Mouse (Mus musculus): ENCODE data around the gene Zscan5b. TPM values are rescaled to one million over a fixed set of nuclear protein-coding genes. Genes with fewer than 3 reads are reported as not detected.
"Not testable (repeated sequence)": the region's sequence is repeated elsewhere in the genome, so short reads cannot be mapped to it uniquely, and the experiment has no call there.

Gene Zscan5b
- polyA plus RNA-seq, 1 experiment from 2014 or later = not detected

GRCm38 (mm10) chr7:6244361-6245292, 22.5 kb downstream of the Zscan5b start:
- Histone ChIP-seq H3K4me1 (replicated peaks) (no peaks in the 10 kb centered on the region), H3K9me3 (replicated peaks) (no peaks in the 10 kb centered on the region), H3K36me3 (no peaks in the 10 kb centered on the region), H3K4me3 (no peak overlapping the region), H3K27me3 (replicated peaks) (no peaks in the 10 kb centered on the region), H3K27ac (ENCODE audit: poor library complexity, severe bottlenecking) (no peak overlapping the region), H3K9ac (no peak overlapping the region), H3K4me2 (no peak overlapping the region)
- ATAC-seq (ENCODE audit: insufficient number of reproducible peaks, low FRiP score) = no peak
- WGBS = 38% methylated on average over 11 of the region's 11 CpGs

- Histone ChIP-seq H3K36me3 (no peaks in the 10 kb centered on the region), H3K9ac (no peak within 1 kb of the TSS), H3K4me2 (no peak within 1 kb of the TSS), H3K27ac (ENCODE audit: poor library complexity, severe bottlenecking) (no peak within 1 kb of the TSS), H3K27me3 (replicated peaks) (no peaks in the 10 kb centered on the region), H3K9me3 (replicated peaks) (peaks cover 18% of the 10 kb centered on the region), H3K4me1 (replicated peaks) (no peaks in the 10 kb centered on the region), H3K4me3 (no peak within 1 kb of the TSS)
- ATAC-seq (ENCODE audit: insufficient number of reproducible peaks, low FRiP score) = no peak
- 82% methylated on average over 6 of the region's 6 CpGs for WGBS
Measured at GRCm38 (mm10) chr7:6252410-6252809, 30.3 kb downstream of the Zscan5b start, which contains the start of gene Epp13. Gene Epp13 (plus strand): TSS chr7:6252710.

DNA sequence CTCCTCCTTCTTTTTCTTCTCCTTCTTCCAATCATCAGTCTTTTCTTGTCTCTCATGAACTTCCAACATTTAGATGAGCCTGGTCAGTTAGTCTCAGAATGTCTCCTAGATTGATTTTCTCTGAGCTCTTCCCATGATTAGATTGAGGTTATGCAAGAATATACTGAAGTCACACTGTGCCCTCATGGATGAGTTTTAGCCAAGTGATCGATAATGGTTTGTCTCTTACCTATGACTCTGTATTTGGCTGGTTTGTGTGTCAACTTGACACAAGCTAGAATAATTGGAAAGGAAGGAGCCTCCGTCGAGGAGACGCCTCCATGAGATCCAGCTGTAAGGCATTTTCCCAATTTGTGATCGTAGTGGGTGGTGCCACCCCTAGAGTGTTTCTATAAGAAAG, 32.4 kb downstream of the Zscan5b start:
- H3K4me2 ChIP-seq = no peak overlapping the region
- no peaks in the 10 kb centered on the region for H3K36me3 ChIP-seq
- no peaks in the 10 kb centered on the region for H3K4me1 ChIP-seq (replicated peaks)
- H3K27me3 ChIP-seq (replicated peaks) = no peaks in the 10 kb centered on the region
- ATAC-seq (ENCODE audit: insufficient number of reproducible peaks, low FRiP score) = no peak
- H3K9ac ChIP-seq = no peak overlapping the region
- no peak overlapping the region for H3K4me3 ChIP-seq
- H3K27ac ChIP-seq (ENCODE audit: poor library complexity, severe bottlenecking) = no peak overlapping the region
- H3K9me3 ChIP-seq (replicated peaks) = peaks cover 19% of the 10 kb centered on the region
- WGBS = 83% methylated on average over 5 of the region's 5 CpGs

DNA sequence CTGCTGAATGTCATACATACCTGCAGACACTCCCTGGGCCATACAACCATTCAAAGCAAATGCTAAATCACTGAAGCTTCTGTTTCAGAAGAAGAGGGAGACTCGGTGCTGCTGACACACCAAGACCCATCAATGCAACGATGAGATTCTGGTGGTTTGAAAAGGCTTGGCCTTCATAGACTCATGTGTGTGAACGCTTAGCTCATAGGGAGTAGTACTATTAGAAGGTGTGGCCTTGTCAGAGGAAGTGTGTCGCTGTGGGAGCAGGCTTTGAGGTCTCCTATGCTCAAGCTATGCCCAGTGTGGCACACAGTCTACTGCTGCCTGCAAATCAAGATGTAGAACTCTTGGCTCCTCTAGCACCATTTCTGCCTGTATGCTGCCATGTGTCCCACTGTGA, 35.3 kb downstream of the Zscan5b start:
- no peak overlapping the region for H3K4me2 ChIP-seq
- 77% methylated on average over 4 of the region's 4 CpGs for WGBS

DNA sequence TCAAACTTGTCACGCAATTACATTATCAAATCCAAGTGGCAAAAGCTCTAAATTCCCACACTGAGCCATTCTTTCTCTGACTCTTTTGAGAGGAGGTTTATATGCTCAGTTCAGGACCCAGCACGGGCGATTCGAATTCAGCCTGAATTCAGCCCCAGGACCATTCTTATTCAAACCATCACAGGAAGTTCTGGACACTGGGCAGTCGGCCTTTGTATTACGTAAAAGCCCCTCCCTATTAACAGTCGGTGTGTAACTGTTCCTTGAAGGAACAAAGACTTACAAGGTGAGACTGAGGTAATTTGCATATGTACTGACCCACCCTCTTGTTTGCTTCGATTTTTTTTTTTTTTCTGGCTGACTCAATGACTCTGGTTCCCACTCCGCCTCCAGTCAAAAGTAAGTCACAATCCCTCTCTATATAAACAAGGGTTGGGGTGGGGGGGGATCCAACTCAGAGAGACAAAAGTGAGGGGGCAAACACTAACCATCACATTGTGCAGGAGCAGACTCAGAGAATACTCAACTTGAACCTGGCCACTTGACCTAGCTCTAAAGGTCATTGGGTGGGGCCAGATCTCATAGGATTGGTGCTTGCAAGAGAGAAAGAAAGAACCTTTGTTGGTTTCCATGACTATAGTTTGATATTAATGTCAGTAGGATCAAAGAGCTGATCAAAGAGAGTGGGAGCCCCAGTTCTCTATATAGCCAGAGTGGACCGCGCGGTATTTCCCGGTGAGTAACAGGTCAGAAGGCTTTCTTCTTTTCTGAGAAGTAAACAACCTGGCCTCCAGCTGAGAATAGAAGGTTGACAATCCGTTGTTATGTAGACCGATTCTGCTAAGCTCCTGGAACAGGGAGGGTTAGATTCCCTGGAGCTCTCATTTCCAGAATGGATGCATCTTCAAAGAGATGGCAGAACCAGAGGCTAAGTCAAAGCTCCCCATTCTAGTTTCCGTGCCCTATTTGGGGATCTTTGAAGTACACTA, 36.4 kb downstream of the Zscan5b start:
- 43% methylated on average over 16 of the region's 16 CpGs for WGBS
- Histone ChIP-seq H3K4me3 (no peak overlapping the region), H3K27ac (ENCODE audit: poor library complexity, severe bottlenecking) (no peak overlapping the region), H3K4me1 (replicated peaks) (no peaks in the 10 kb centered on the region), H3K9me3 (replicated peaks) (0 out of 2 replicates have a peak, but pooled peaks cover 10% of the 10 kb centered on the region), H3K4me2 (no peak overlapping the region), H3K27me3 (replicated peaks) (no peaks in the 10 kb centered on the region), H3K36me3 (no peaks in the 10 kb centered on the region), H3K9ac (no peak overlapping the region)
- no peak for ATAC-seq (ENCODE audit: insufficient number of reproducible peaks, low FRiP score)

More for the DNA sequence above, 35.3 kb downstream of the Zscan5b start:
- no peak overlapping the region for H3K27ac ChIP-seq (ENCODE audit: poor library complexity, severe bottlenecking)
- H3K36me3 ChIP-seq = no peaks in the 10 kb centered on the region
- no peak for ATAC-seq (ENCODE audit: insufficient number of reproducible peaks, low FRiP score)
- no peak overlapping the region for H3K9ac ChIP-seq
- no peak overlapping the region for H3K4me3 ChIP-seq
- no peaks in the 10 kb centered on the region for H3K27me3 ChIP-seq (replicated peaks)
- H3K9me3 ChIP-seq (replicated peaks) = peaks cover 19% of the 10 kb centered on the region
- no peaks in the 10 kb centered on the region for H3K4me1 ChIP-seq (replicated peaks)

DNA sequence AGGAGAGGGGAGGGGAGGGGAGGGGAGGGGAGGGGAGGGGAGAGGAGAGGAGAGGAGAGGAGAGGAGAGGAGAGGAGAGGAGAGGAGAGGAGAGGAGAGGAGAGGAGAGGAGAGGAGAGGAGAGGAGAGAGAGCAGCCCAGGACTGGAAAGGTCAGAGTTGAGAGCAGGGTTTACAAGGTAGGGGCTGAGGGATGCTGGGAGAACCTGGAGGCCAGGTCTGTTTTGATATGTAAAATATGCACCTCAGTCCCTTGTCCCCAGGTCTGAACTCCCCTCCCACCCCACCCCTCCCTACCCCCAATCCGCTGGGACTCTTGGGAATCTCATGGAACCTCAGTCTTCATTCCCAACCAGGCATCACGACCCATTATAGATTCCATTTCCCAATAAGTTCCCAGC, 37.9 kb downstream of the Zscan5b start:
- not testable (repeated sequence) for H3K4me1 ChIP-seq (replicated peaks); H3K36me3 ChIP-seq; H3K9ac ChIP-seq; H3K9me3 ChIP-seq (replicated peaks); H3K4me3 ChIP-seq; ATAC-seq (ENCODE audit: insufficient number of reproducible peaks, low FRiP score); H3K27ac ChIP-seq (ENCODE audit: poor library complexity, severe bottlenecking); H3K27me3 ChIP-seq (replicated peaks); H3K4me2 ChIP-seq
- 27% methylated on average over 2 of the region's 2 CpGs for WGBS

DNA sequence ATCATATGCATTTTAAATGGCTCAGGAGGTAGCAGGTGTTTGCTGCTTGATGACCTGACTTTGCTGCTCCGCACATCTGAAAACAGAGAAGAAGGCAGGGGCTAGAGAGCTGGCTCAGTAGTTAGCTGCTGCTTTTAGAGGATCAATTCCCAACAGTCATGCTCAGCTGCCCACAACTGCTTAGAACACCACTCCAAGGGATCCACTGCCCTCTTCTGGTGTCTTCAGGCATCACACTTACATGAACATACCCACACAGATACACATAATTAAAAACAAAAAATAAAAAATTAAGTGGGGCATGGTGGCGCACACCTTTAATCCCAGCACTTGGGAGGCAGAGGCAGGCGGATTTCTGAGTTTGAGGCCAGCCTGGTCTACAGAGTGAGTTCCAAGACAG, 40.0 kb downstream of the Zscan5b start:
- ATAC-seq (ENCODE audit: insufficient number of reproducible peaks, low FRiP score) = no peak

DNA sequence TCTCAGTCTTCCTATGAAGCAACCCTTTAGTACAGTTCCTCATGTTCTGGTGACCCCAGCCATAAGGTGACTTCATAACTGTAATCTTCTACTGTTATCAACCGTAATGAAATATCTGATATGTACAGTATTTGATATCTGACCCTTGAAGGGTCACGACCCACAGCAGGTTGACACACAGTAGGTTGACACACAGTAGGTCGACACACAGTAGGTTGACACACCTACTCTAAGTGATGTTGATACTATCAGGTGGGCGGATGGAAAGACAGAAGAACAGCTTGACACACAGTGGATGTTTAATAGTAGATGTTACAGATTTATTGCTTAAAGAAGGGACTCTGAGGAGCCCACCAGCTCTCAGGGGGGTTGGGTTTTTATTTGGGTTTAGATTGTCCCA, 40.9 kb downstream of the Zscan5b start:
- Histone ChIP-seq H3K4me3 (no peak overlapping the region), H3K4me1 (replicated peaks) (no peaks in the 10 kb centered on the region), H3K27ac (ENCODE audit: poor library complexity, severe bottlenecking) (no peak overlapping the region), H3K9me3 (replicated peaks) (peaks cover under 1% of the 10 kb centered on the region; the same call in 1 of the 2 replicates), H3K4me2 (no peak overlapping the region), H3K9ac (no peak overlapping the region), H3K27me3 (replicated peaks) (no peaks in the 10 kb centered on the region), H3K36me3 (no peaks in the 10 kb centered on the region)
- 67% methylated on average over 4 of the region's 4 CpGs for WGBS
- ATAC-seq (ENCODE audit: insufficient number of reproducible peaks, low FRiP score) = no peak

More for the DNA sequence above, 40.0 kb downstream of the Zscan5b start:
- H3K9me3 ChIP-seq (replicated peaks) = peaks cover 4% of the 10 kb centered on the region; the same call in 1 of the 2 replicates
- no peak overlapping the region for H3K4me3 ChIP-seq
- H3K27ac ChIP-seq (ENCODE audit: poor library complexity, severe bottlenecking) = no peak overlapping the region
- no peak overlapping the region for H3K9ac ChIP-seq
- H3K27me3 ChIP-seq (replicated peaks) = no peaks in the 10 kb centered on the region
- WGBS = 65% methylated on average over 3 of the region's 3 CpGs
- H3K36me3 ChIP-seq = no peaks in the 10 kb centered on the region
- no peaks in the 10 kb centered on the region for H3K4me1 ChIP-seq (replicated peaks)
- no peak overlapping the region for H3K4me2 ChIP-seq

DNA sequence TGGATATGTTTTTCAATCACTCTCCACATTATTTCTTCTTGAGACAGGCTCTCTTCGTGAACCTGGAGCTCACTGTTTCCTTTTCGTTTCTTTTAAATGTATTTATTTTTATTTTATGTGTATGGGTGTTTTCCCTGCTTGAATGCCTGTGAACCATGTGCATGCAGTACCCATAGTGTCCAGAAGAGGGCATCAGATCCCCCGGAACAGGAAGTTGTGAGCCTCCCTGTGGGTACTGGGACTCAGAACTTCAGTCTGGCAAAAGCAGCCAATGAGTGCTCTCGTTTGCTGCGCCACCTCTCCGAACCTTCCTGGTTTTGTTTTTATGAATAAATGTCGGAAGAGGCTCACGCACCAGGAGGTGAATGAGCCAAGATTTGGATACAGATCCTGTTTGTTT, 43.6 kb downstream of the Zscan5b start:
- 55% methylated on average over 8 of the region's 8 CpGs for WGBS
- Histone ChIP-seq H3K4me2 (no peak overlapping the region), H3K27ac (ENCODE audit: poor library complexity, severe bottlenecking) (no peak overlapping the region), H3K9ac (no peak overlapping the region), H3K4me1 (replicated peaks) (no peaks in the 10 kb centered on the region), H3K9me3 (replicated peaks) (peaks cover 4% of the 10 kb centered on the region; the same call in 1 of the 2 replicates), H3K4me3 (no peak overlapping the region), H3K36me3 (no peaks in the 10 kb centered on the region), H3K27me3 (replicated peaks) (no peaks in the 10 kb centered on the region)
- ATAC-seq (ENCODE audit: insufficient number of reproducible peaks, low FRiP score) = no peak

- Histone ChIP-seq H3K9ac (no peak overlapping the region), H3K4me3 (no peak overlapping the region), H3K27ac (ENCODE audit: poor library complexity, severe bottlenecking) (no peak overlapping the region), H3K27me3 (replicated peaks) (no peaks in the 10 kb centered on the region), H3K36me3 (no peaks in the 10 kb centered on the region), H3K9me3 (replicated peaks) (no peaks in the 10 kb centered on the region), H3K4me1 (replicated peaks) (0 out of 2 replicates have a peak, but pooled peaks cover 3% of the 10 kb centered on the region), H3K4me2 (no peak overlapping the region)
- WGBS = 49% methylated on average over 3 of the region's 3 CpGs
- ATAC-seq (ENCODE audit: insufficient number of reproducible peaks, low FRiP score) = no peak
Measured at GRCm38 (mm10) chr7:6277906-6278305, 55.8 kb downstream of the Zscan5b start.

DNA sequence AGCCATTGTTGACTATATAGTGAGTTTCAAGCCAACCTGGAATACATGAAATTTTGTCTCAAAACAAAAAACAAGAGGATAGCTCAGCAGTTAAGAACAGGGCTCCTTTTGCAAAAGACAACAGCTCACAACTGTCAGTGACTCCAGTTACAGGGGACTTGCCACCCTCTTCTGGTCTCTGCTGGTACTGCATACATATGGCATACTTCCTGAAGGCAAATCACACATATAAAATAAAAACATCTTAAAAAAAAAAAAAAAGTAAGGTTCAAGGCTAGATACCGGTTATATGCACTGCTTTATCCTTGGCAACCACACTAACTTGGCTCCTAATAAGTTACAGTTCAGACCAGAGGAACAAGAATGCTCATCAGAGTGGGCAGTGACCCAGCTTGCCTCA, 60.7 kb downstream of the Zscan5b start:
- Histone ChIP-seq H3K36me3 (no peaks in the 10 kb centered on the region), H3K4me3 (peak overlapping the region; percentile 59), H3K4me2 (peak overlapping the region; percentile 65), H3K9ac (no peak overlapping the region), H3K9me3 (replicated peaks) (no peaks in the 10 kb centered on the region), H3K27me3 (replicated peaks) (no peaks in the 10 kb centered on the region), H3K4me1 (replicated peaks) (peaks cover 16% of the 10 kb centered on the region), H3K27ac (ENCODE audit: poor library complexity, severe bottlenecking) (no peak overlapping the region)
- 0% methylated on average over 1 of the region's 1 CpGs for WGBS
- no peak for ATAC-seq (ENCODE audit: insufficient number of reproducible peaks, low FRiP score)
